17 mouse cellular contexts compared by ENCODE assay signal in genomic region chr11:44549511-44550278, GRCm38 (mm10).
"Had no signal": no experiment of that assay in that cellular context is flagged by ENCODE, and none has a peak within 500 bp of the region (broad histone marks: within the 10 kb centered on the region; RNA-seq: fewer than 3 reads in every experiment).

No protein-coding gene starts in this region.

- H3K27me3 ChIP-seq: kidney, embryonic 15.5 days; liver, embryonic 13.5 days; neural tube, embryonic 12.5 days had no signal

- H3K9me3 ChIP-seq: kidney, embryonic 15.5 days; liver, embryonic 13.5 days; neural tube, embryonic 12.5 days had no signal

- H3K27ac ChIP-seq: kidney, embryonic 15.5 days; liver, embryonic 13.5 days; neural tube, embryonic 12.5 days had no signal

- H3K9ac ChIP-seq: kidney, embryonic 15.5 days; liver, embryonic 13.5 days; neural tube, embryonic 12.5 days had no signal

- H3K4me2 ChIP-seq: kidney, embryonic 15.5 days; liver, embryonic 13.5 days; midbrain, embryonic 11.5 days; neural tube, embryonic 12.5 days had no signal

- DNase-seq: kidney, adult 11 months; kidney, adult 8-10 months; kidney, postnatal 10 days; kidney, postnatal 36 days; layer of hippocampus, adult 9-11 months; liver, embryonic 13.5 days; lung, adult 2 months; lung, postnatal 14 days; lung, postnatal 4 days; midbrain, embryonic 14.5 days; right cerebral cortex, adult 18-20 months; right cerebral cortex, postnatal 14 days; thymus, adult 2 months; thymus, postnatal 14 days had no signal

- H3K4me3 ChIP-seq: kidney, embryonic 15.5 days; liver, embryonic 13.5 days; neural tube, embryonic 12.5 days had no signal

- H3K4me1 ChIP-seq: kidney, embryonic 15.5 days; neural tube, embryonic 12.5 days had no signal
